Mouse (Mus musculus) right cerebral cortex, postnatal 4 days (tissue): Measurements from ENCODE around the gene Ttk.

Experiments
- DNase-seq: peaks from one replicate; pipeline ENCODE4 v3.0.0-alpha.2; 2022

Ttk gene

GRCm38 (mm10) chr9:83902086-83902485 is 67.6 kb downstream of the Ttk start:
- DNase-seq: no peak

- DNase-seq: no peak
Observed at GRCm38 (mm10) chr9:83905820-83906219, 71.3 kb downstream of the Ttk start.

- DNase-seq: no peak
Observed at GRCm38 (mm10) chr9:83907017-83907416, 72.5 kb downstream of the Ttk start.

GRCm38 (mm10) chr9:83909836-83910235 is 75.3 kb downstream of the Ttk start:
- no peak for DNase-seq

GRCm38 (mm10) chr9:83910926-83911325 is 76.4 kb downstream of the Ttk start:
- DNase-seq: no peak
